Mouse (Mus musculus): ENCODE measurements around the gene Gm136. TPM values are rescaled to one million over a fixed set of nuclear protein-coding genes. Genes with fewer than 3 reads are reported as not detected.

The Gm136 gene
- total and polyA plus RNA-seq, 3 experiments, result not detected

GRCm38 (mm10) chr4:34784865-34785264 is 28.8 kb upstream of the Gm136 start:
- Histone ChIP-seq H3K36me3 (replicated peaks in 1 of 2; ENCODE audit: control insufficient read depth in 1 of 2, insufficient read depth in 1 of 2, low read length in 1 of 2) (no peaks in the 10 kb centered on the region), H3K9ac (ENCODE audit: insufficient read depth, low read depth) (no peak overlapping the region), H3K27me3 (replicated peaks) (no peaks in the 10 kb centered on the region), H3K4me3 (replicated peaks in 1 of 3; ENCODE audit: low read depth in 2 of 3, low read length in 2 of 3, poor library complexity in 1 of 3) (no peak overlapping the region), H3K27ac (ENCODE audit: insufficient read depth, low read depth) (no peak overlapping the region), H3K4me1 (ENCODE audit: control insufficient read depth in 1 of 2, insufficient read depth in 2 of 2) (no peaks in the 10 kb centered on the region; a peak in 1 of 4 replicates), H3K79me2 (replicated peaks; ENCODE audit: control insufficient read depth, extremely low read depth, insufficient read depth, poor library complexity, severe bottlenecking) (no peaks in the 10 kb centered on the region), H3K9me3 (replicated peaks; ENCODE audit: low read length) (no peaks in the 10 kb centered on the region), H3K4me2 (ENCODE audit: insufficient read depth, low read depth, poor library complexity, severe bottlenecking) (no peak overlapping the region)
- dilution Hi-C loops (cut with MboI; ENCODE audit: extremely low pct_ligation_motif_present, extremely low pct_unique_long_range_greater_than_20kb, low sequenced_read_pairs) (no loop called here), in situ Hi-C loops (cut with MboI; ENCODE audit: low pct_ligation_motif_present, low pct_unique_long_range_greater_than_20kb, low sequenced_read_pairs) (loop anchor here (10.0 kb wide), 1 partner anchor 130 kb away; no protein-coding TSS in a partner anchor)
- TF ChIP-seq RAD21 (IDR thresholded peaks at IDR 0.05; ENCODE audit: low read depth, low read length) (peak; percentile 39), HCFC1 (IDR thresholded peaks at IDR 0.05; ENCODE audit: low read depth, low read length) (no peak), SMC3 (IDR thresholded peaks at IDR 0.05; ENCODE audit: low read depth, low read length) (peak; percentile 73), ETS1 (conservative IDR thresholded peaks at IDR 0.05; ENCODE audit: low read depth, low read length) (no peak), CTCF (conservative IDR thresholded peaks at IDR 0.05 in 1 of 2, IDR thresholded peaks at IDR 0.05 in 1 of 2; ENCODE audit: low read depth in 2 of 2, low read length in 2 of 2) (peak; percentile 48 to 65)
- peak; percentile 47 for DNase-seq (ENCODE audit: extremely low read depth)

DNA sequence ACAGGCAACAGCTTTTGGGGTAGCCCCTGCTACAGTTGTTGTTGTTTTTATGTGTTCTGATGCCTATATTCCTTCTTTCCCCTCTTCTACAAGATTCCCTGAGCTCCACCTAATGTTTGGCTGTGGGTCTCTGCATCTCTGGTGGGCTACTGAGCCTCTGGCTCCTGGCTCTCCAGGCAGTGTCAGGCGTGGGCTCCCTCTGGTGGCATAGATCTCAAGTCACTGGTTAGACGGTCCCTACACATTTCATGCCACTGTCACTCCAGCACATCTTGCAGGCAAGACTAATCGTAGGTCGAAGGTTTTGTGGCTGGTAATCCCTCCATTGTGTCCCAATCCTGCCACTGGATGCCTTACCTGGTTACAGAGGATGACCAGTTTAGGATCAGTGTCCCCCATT is 26.7 kb upstream of the Gm136 start:
- Histone ChIP-seq H3K79me2 (replicated peaks; ENCODE audit: control insufficient read depth, extremely low read depth, insufficient read depth, poor library complexity, severe bottlenecking) (0 out of 2 replicates have a peak, but pooled peaks cover under 1% of the 10 kb centered on the region), H3K27ac (ENCODE audit: insufficient read depth, low read depth) (no peak overlapping the region), H3K27me3 (replicated peaks) (no peaks in the 10 kb centered on the region), H3K9me3 (replicated peaks; ENCODE audit: low read length) (no peaks in the 10 kb centered on the region), H3K4me2 (ENCODE audit: insufficient read depth, low read depth, poor library complexity, severe bottlenecking) (no peak overlapping the region), H3K36me3 (replicated peaks in 1 of 2; ENCODE audit: control insufficient read depth in 1 of 2, insufficient read depth in 1 of 2, low read length in 1 of 2) (no peaks in the 10 kb centered on the region), H3K4me3 (replicated peaks in 1 of 3; ENCODE audit: low read depth in 2 of 3, low read length in 2 of 3, poor library complexity in 1 of 3) (no peak overlapping the region), H3K4me1 (ENCODE audit: control insufficient read depth in 1 of 2, insufficient read depth in 2 of 2) (no peaks in the 10 kb centered on the region; a peak in 1 of 4 replicates), H3K9ac (ENCODE audit: insufficient read depth, low read depth) (no peak overlapping the region)
- in situ Hi-C loops (cut with MboI; ENCODE audit: low pct_ligation_motif_present, low pct_unique_long_range_greater_than_20kb, low sequenced_read_pairs) (loop anchor here (10.0 kb wide), 1 partner anchor 132 kb away; no protein-coding TSS in a partner anchor), dilution Hi-C loops (cut with MboI; ENCODE audit: extremely low pct_ligation_motif_present, extremely low pct_unique_long_range_greater_than_20kb, low sequenced_read_pairs) (no loop called here)
- DNase-seq (ENCODE audit: extremely low read depth), result peak; percentile 32
- TF ChIP-seq SMC3 (IDR thresholded peaks at IDR 0.05; ENCODE audit: low read depth, low read length) (peak; percentile 23), MAZ (IDR thresholded peaks at IDR 0.05; ENCODE audit: low read depth, low read length) (no peak), RAD21 (IDR thresholded peaks at IDR 0.05; ENCODE audit: low read depth, low read length) (peak; percentile 46), IRF4 (IDR thresholded peaks at IDR 0.05; ENCODE audit: low read depth, low read length) (no peak), UBTF (IDR thresholded peaks at IDR 0.05; ENCODE audit: low read depth, low read length) (no peak), ZMIZ1 (IDR thresholded peaks at IDR 0.05; ENCODE audit: low read depth, low read length) (no peak), BHLHE40 (IDR thresholded peaks at IDR 0.05; ENCODE audit: low read depth, low read length) (no peak), USF1 (IDR thresholded peaks at IDR 0.05; ENCODE audit: low read depth, low read length) (no peak), ZC3H11A (IDR thresholded peaks at IDR 0.05; ENCODE audit: low read depth, low read length) (no peak), TBP (conservative IDR thresholded peaks at IDR 0.05; ENCODE audit: low read depth, low read length) (no peak), PAX5 (IDR thresholded peaks at IDR 0.05; ENCODE audit: low read length) (no peak), CTCF (conservative IDR thresholded peaks at IDR 0.05 in 1 of 2, IDR thresholded peaks at IDR 0.05 in 1 of 2; ENCODE audit: low read depth in 2 of 2, low read length in 2 of 2) (peak in 1 of 2 experiments; percentile 59; a peak in 2 of 4 replicates)

Measured in CH12.LX (cell line).